Mouse (Mus musculus) erythroblast, embryonic 14.5 days (primary cell): Measurements from ENCODE around the gene Col4a5.

Experiments used
- GATA1 ChIP-seq: IDR thresholded peaks from 2 replicates; pipeline ENCODE4 v1.6.1; 2012; ENCODE audit warnings: low read length, inconsistent platforms, mixed read lengths
- TAL1 ChIP-seq: IDR thresholded peaks from 3 replicates; pipeline ENCODE4 v1.6.1; 2012; ENCODE audit warnings: low read length, inconsistent platforms, mixed read lengths

DNA sequence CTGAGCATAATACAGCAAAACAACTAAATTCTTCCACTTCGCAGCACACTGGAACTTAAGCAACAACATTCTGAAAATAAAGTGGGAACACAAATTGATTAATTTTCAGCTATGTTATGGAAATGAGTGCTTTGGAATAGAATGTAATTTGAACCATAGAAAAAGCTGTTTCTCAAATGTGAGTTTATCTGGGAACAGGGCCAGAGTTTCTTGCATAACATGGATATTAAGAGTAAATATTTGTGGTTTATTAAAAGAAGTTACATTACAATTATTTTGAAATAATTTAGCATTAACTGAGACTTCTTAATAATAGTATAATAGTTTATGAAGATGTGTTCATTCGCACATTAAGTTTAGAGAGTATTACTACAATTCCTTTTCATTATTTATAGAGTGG is 72.3 kb downstream of the Col4a5 start:
- no peak for TF ChIP-seq GATA1
- no peak for TF ChIP-seq TAL1
